Comparison of ENCODE assay signal across 24 mouse cellular contexts in the genomic region with DNA sequence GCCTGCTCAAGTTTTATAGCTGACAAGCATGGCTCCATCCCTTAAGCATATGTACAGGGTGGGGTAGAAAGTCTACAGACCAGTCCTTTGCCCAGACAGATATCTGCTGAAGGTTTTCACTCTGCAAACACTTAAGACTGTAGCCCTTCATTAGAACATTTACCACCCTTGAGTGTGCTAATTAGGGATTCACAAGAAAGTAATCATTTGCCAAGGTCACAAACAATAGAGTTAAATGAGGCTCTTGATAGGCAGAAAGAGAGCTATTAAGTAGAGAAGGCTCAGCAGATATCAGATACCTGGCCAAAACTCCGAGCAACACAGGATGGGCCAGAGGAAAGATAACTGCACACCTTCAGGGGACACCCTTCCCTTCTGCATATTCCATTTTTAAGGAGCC.
"Had no signal": no experiment of that assay in that cellular context is flagged by ENCODE, and none has a peak within 500 bp of the region (broad histone marks: within the 10 kb centered on the region; RNA-seq: fewer than 3 reads in every experiment).

No protein-coding gene starts in this region.

- H3K27me3 ChIP-seq: embryonic facial prominence, embryonic 12.5 days; embryonic facial prominence, embryonic 13.5 days; embryonic facial prominence, embryonic 15.5 days; forebrain, embryonic 12.5 days; forebrain, embryonic 13.5 days; forebrain, embryonic 15.5 days; heart, embryonic 12.5 days had no signal

- H3K27ac ChIP-seq: embryonic facial prominence, embryonic 10.5 days; embryonic facial prominence, embryonic 12.5 days; embryonic facial prominence, embryonic 13.5 days; embryonic facial prominence, embryonic 15.5 days; forebrain, embryonic 10.5 days; forebrain, embryonic 12.5 days; forebrain, embryonic 13.5 days; forebrain, embryonic 15.5 days; gastrocnemius, adult 2 months; heart, adult 2 months; heart, embryonic 10.5 days had no signal

- H3K36me3 ChIP-seq: embryonic facial prominence, embryonic 10.5 days; embryonic facial prominence, embryonic 12.5 days; embryonic facial prominence, embryonic 13.5 days; embryonic facial prominence, embryonic 15.5 days; forebrain, embryonic 10.5 days; forebrain, embryonic 12.5 days; forebrain, embryonic 15.5 days; heart, embryonic 10.5 days; heart, embryonic 12.5 days had no signal

- ATAC-seq: forebrain, embryonic 13.5 days; forebrain, embryonic 14.5 days; forebrain, embryonic 15.5 days; forebrain, embryonic 16.5 days; forebrain, postnatal 0 days had no signal

- DNase-seq: cerebellum, postnatal 10 days; embryo, embryonic 11 days; forebrain, postnatal 0 days; gastrocnemius, adult 2 months; gastrocnemius, postnatal 14 days; gastrocnemius, postnatal 25 days; gastrocnemius, postnatal 36 days; heart, adult 11 months; heart, adult 18-20 months; heart, adult 2 months had no signal

- H3K4me1 ChIP-seq: embryonic facial prominence, embryonic 10.5 days; embryonic facial prominence, embryonic 12.5 days; embryonic facial prominence, embryonic 13.5 days; embryonic facial prominence, embryonic 15.5 days; forebrain, embryonic 10.5 days; forebrain, embryonic 12.5 days; forebrain, embryonic 13.5 days; forebrain, embryonic 15.5 days; heart, embryonic 10.5 days; heart, embryonic 12.5 days had no signal

- H3K9me3 ChIP-seq: embryonic facial prominence, embryonic 10.5 days; embryonic facial prominence, embryonic 12.5 days; embryonic facial prominence, embryonic 13.5 days; embryonic facial prominence, embryonic 15.5 days; forebrain, embryonic 10.5 days; forebrain, embryonic 12.5 days; forebrain, embryonic 13.5 days; forebrain, embryonic 15.5 days; heart, embryonic 10.5 days; heart, embryonic 12.5 days had no signal

- H3K9ac ChIP-seq: embryonic facial prominence, embryonic 12.5 days; embryonic facial prominence, embryonic 13.5 days; embryonic facial prominence, embryonic 15.5 days; forebrain, embryonic 12.5 days; forebrain, embryonic 13.5 days; forebrain, embryonic 15.5 days; forebrain, postnatal 0 days; heart, embryonic 12.5 days had no signal

- H3K4me2 ChIP-seq: embryonic facial prominence, embryonic 12.5 days; embryonic facial prominence, embryonic 13.5 days; embryonic facial prominence, embryonic 15.5 days; forebrain, embryonic 12.5 days; forebrain, embryonic 13.5 days; forebrain, embryonic 15.5 days; heart, embryonic 11.5 days; heart, embryonic 12.5 days had no signal

- H3K4me3 ChIP-seq: embryonic facial prominence, embryonic 10.5 days; embryonic facial prominence, embryonic 12.5 days; embryonic facial prominence, embryonic 13.5 days; embryonic facial prominence, embryonic 15.5 days; erythroblast, embryonic 14.5 days; forebrain, embryonic 10.5 days; forebrain, embryonic 12.5 days; forebrain, embryonic 13.5 days; forebrain, embryonic 15.5 days; gastrocnemius, adult 2 months; heart, adult 2 months; heart, embryonic 10.5 days; heart, embryonic 12.5 days had no signal
